Mouse (Mus musculus) lung, postnatal 25 days (tissue): Measurements from ENCODE around the gene Sez6.

Experiments
- DNase-seq: peaks from one replicate; pipeline ENCODE4 v3.0.0; 2022; ENCODE audit warnings: low spot score

The Sez6 gene

DNA sequence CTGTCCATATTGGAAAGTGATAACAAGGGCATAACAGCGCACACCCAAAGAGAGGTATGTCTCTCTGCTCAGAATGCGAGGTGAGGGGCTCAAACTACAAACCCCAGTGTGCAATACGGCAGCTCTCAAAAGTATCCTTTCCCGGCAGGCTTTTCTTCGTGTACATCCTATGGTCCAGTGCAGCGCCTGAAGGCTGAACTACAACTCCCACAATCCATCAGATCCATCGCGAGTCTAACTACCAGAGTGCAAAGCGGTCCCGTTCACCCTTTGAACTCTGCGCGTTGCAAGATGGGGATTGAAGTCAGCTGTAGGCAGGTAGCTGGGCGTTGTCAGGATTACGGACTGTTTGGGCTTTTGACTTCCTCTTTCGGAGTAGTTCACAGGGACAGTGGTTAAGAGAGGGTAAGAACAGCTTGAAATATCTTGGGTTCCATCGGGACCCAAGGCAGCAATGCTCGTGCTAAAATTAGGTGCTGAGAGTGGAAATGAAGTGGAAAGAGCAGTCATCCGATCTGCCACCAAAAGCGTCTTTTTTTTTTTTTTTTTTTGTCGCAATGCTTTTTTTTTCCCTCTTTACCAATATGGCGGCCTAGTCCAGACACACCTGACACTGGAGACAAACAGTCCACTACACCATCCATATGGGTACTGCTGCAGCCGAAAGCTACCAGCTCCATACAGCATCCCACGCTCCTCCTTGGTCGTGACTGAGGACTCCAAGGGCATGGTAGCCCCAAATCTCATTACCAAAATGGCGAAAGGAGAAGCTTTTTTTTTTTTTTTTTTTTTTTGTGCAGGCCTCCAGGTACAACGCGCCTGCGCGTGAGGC is 51.2 kb downstream of the Sez6 start:
- DNase-seq = peak; percentile 100

- peak; percentile 100 for DNase-seq
Observed at GRCm38 (mm10) chr11:77982441-77982905, 51.9 kb downstream of the Sez6 start, which contains the start of gene Phf12. Phf12 (plus strand) TSS chr11:77982754.

DNA sequence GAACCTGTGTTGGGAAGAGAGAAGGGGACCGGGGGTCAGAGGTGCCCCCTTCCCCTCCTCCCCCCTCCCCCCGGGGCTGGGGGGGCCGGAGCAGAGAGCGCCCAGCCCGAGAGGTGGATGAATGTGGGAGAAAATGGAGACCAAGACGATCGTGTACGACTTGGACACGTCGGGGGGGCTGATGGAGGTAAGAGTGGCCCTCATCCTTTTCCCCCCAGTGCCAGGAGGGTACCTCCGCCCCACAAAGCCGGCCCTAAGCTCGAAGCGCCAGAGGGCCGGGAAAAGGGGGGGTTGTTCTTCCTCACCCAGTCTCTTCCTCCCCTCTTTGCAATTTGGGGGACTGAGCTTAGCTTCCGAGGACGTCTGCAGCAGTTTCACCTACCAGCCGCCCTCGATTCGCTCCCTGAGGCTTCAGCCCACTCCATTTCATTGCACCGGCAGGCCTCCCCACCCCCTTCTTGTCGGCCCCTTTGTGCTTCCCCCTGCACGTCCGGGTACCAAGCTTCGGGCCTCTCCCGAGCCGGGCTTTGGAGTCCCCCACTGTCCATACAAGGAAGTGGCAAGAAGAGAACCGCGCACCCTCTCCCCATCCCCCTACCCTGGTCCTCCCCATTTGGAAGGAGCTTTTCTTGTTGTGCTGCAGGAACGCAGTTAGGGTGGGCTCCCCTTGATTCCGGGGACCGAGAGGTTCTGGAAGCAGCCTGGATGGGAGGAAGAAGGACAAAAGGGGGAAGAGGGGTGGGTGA is 52.8 kb downstream of the Sez6 start:
- peak; percentile 46 for DNase-seq

DNA sequence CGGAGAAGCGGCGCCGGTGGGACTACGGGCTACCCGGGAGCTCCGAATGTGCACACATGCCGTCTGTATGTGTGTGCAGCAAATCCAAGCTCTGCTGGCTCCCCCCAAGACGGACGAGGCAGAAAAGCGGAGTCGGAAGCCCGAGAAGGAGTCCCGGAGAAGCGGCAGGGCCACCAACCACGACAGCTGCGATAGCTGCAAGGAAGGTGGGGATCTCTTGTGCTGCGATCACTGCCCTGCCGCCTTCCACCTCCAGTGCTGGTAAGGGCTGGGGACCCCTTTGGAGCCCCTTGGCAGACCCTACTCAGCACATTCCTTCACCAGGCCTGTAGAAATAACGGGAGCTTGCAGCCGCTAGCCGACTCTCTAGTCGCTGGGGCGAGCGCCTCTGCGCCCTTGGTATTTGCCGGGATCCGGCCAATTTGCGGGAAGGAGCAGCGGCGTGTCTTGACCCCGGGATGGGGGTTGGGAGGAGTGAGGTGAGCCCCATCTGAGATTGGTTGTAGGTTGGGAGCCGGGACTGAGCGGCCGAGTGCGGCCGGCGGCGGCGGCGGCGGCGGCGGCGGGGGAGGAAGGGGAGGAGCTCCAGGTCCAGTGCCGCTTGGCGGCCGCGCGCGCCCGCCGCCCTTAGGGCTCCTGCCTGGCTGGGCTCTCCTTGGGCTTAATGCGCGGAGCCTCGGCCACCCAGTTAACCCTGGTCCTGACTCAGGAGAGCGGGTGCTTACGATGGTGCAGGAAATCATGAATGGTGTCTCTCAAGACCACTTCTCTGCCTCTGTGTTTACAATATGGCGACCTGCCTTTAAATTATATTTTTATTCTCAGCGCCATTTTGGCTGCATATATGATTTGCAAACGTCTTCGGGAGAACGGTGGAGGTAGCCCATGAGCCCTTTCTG is 53.6 kb downstream of the Sez6 start:
- peak; percentile 41 for DNase-seq

DNA sequence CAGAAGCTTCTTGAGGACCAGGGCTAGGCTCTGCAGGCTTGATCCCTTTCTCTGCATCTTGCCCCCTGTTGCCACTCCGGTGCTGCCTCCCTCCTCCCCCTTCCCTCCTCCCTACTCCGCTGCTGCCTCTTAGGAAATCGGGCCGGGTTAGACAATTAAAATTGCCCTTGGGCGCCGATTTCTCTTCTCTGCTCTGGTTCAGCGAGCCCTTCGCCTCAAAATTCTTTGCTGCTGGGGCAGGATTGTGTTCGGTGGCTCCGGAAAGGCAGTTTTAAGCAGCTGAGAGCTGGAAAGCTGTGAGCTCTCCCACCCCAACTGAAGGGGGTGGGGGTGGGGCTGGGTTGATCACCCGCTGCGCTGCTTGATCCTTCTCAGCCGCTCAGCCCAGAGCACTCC is 54.2 kb downstream of the Sez6 start:
- DNase-seq = peak; percentile 25

- DNase-seq = no peak
Observed at GRCm38 (mm10) chr11:77985541-77986065, 55.0 kb downstream of the Sez6 start.

DNA sequence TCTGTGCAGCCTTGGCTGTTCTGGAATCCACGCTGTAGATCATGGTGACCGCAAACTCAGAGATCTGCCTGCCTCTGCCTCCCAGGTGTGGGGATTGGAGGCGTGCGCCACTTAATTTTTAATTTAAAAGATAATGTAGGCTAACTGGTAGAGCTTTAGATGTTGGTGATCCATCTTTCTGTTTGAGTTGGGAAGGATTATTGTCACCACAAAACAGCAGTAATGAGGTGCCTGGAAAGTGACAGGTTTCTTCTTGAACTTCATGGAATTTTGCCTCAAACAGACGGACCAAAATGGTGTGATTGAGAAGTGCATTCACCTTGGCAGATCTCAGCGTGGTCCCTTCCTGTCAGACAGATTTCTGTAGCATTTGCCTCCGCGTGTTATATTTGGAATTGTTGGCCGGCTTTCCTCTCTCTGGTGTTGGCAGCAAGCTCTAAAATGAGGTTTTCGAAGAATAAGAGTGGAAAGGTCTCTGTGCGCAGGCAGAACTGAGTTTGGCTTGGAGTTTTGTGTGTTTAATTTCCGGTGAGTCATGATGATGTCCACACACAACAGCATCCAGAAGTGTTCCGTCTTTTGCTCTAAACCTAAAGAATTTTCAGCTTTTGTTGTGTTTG is 58.6 kb downstream of the Sez6 start:
- DNase-seq = no peak

DNA sequence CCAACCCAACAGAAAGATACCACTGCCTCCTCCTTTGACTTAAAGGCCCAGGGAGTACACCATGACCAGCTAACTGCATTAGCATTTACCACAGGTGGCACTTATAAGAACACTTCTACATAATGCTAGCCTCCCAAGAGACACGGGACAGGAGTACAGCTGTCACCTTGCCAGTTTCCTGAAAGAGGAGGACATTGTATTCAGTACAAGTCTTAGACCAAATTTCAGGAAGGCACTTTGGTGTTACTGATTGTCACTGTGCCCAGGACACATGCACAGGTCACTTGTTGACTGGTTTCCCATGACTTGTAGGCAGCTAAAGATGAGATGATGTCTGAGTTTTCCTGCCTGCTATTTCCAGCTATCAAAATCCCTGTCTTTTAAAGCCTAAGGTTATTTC is 65.0 kb downstream of the Sez6 start:
- DNase-seq = no peak

DNA sequence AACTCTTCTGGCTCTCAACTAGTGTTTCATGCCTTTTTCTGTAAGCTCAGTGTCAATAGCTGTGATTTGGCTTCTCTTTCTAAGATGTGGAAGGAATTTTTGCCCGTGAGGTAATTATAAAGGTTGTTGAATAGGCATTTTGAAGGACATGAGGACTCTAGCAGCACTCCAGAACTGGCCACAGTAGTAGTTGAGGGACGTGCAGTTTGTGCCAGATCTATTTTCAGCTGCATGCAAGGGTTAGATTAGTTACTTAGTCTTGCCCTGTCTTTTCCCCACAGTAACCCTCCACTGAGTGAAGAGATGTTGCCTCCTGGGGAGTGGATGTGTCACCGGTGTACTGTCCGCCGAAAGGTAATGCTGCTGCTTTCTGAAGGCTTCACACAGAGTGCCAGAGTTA is 75.8 kb downstream of the Sez6 start:
- no peak for DNase-seq

GRCm38 (mm10) chr11:78019676-78020075 is 89.1 kb downstream of the Sez6 start:
- peak; percentile 73 for DNase-seq

- DNase-seq = no peak
Observed at GRCm38 (mm10) chr11:78023607-78024006, 93.0 kb downstream of the Sez6 start.
